Mouse (Mus musculus) forebrain, embryonic 16.5 days (tissue): Measurements from ENCODE around the gene Map3k5. TPM values are rescaled to one million over a fixed set of nuclear protein-coding genes. Genes with fewer than 3 reads are reported as not detected.

Source experiments
- ATAC-seq: fragments of 200-750 bp; cut with Nextera tagmentation; 2 replicates; pipeline ENCODE4 v1.8.0; 2017; ENCODE audit warnings: mild to moderate bottlenecking, moderate library complexity
- H3K27ac ChIP-seq: fragments of 300-500 bp; sonication (generic); 2 replicates; pipeline ENCODE4 v1.5.1; 2014; ENCODE audit warnings: low read length, control low read depth
- H3K27me3 ChIP-seq: fragments of 300-500 bp; sonication (generic); replicated peaks from 2 replicates; pipeline ENCODE4 v1.6.1; 2014; ENCODE audit warnings: low read length; ENCODE audit not compliant: control insufficient read depth, insufficient read depth
- H3K36me3 ChIP-seq: fragments of 300-500 bp; sonication (generic); 2 replicates; pipeline ENCODE4 v1.6.1; 2014; ENCODE audit not compliant: control insufficient read depth, insufficient read depth
- H3K4me1 ChIP-seq: fragments of 300-500 bp; sonication (generic); replicated peaks from 2 replicates; pipeline ENCODE4 v1.6.1; 2014; ENCODE audit warnings: low read length; ENCODE audit not compliant: control insufficient read depth, insufficient read depth
- H3K4me2 ChIP-seq: fragments of 300-500 bp; sonication (generic); 2 replicates; pipeline ENCODE4 v1.6.1; 2014; ENCODE audit warnings: mild to moderate bottlenecking, low read length, control low read depth
- H3K4me3 ChIP-seq: fragments of 300-500 bp; sonication (generic); replicated peaks from 2 replicates; pipeline ENCODE4 v1.5.1; 2014; ENCODE audit warnings: mild to moderate bottlenecking, low read length, control low read depth
- H3K9ac ChIP-seq: fragments of 300-500 bp; sonication (generic); replicated peaks from 2 replicates; pipeline ENCODE4 v1.6.1; 2014; ENCODE audit warnings: low read depth, low read length, control low read depth
- H3K9me3 ChIP-seq: fragments of 300-500 bp; sonication (generic); 2 replicates; pipeline ENCODE4 v1.6.1; 2016; ENCODE audit warnings: low read length; ENCODE audit not compliant: control insufficient read depth
- WGBS: fragments of 180-500 bp; shearing (Covaris S2); extraction: QIAGEN DNeasy Blood & Tissue Kit; methylation state at CpG from one replicate; pipeline ENCODE4 v1.1.7; 2014; 5-methylcytosine and 5-hydroxymethylcytosine counted together
- polyA plus RNA-seq: library from polyadenylated mRNA; unstranded; fragments of >200 nt; fragmentation: Nextera tagmentation; extraction: Ambion mirVana; gene quantifications from 2 replicates; pipeline ENCODE4 v1.2.1, GENCODE M21; 2015

Gene Map3k5
- polyA plus RNA-seq, 1 experiment from 2014 or later = 0.84 TPM

GRCm38 (mm10) chr10:20091416-20091815 is 157.1 kb downstream of the Map3k5 start:
- Histone ChIP-seq H3K4me2 (no peak overlapping the region), H3K4me1 (no peaks in the 10 kb centered on the region), H3K9ac (no peak overlapping the region), H3K27ac (no peak overlapping the region), H3K27me3 (no peaks in the 10 kb centered on the region), H3K9me3 (no peaks in the 10 kb centered on the region), H3K36me3 (no peaks in the 10 kb centered on the region), H3K4me3 (no peak overlapping the region)
- ATAC-seq = no peak
- 95% methylated on average over 2 of the region's 2 CpGs for WGBS

GRCm38 (mm10) chr10:20092371-20092770 is 158.1 kb downstream of the Map3k5 start:
- no peak for ATAC-seq

GRCm38 (mm10) chr10:20101456-20101855 is 167.2 kb downstream of the Map3k5 start:
- Histone ChIP-seq H3K27ac (no peak overlapping the region), H3K4me1 (no peaks in the 10 kb centered on the region), H3K27me3 (no peaks in the 10 kb centered on the region), H3K4me3 (no peak overlapping the region), H3K9me3 (no peaks in the 10 kb centered on the region), H3K36me3 (no peaks in the 10 kb centered on the region), H3K9ac (no peak overlapping the region), H3K4me2 (no peak overlapping the region)
- ATAC-seq = no peak
- WGBS = 94% methylated on average over 6 of the region's 6 CpGs

More at GRCm38 (mm10) chr10:20092371-20092770, 158.1 kb downstream of the Map3k5 start:
- H3K4me1 ChIP-seq = no peaks in the 10 kb centered on the region
- WGBS = 89% methylated on average over 3 of the region's 3 CpGs
- no peaks in the 10 kb centered on the region for H3K36me3 ChIP-seq
- no peak overlapping the region for H3K4me3 ChIP-seq
- no peaks in the 10 kb centered on the region for H3K9me3 ChIP-seq
- no peaks in the 10 kb centered on the region for H3K27me3 ChIP-seq
- no peak overlapping the region for H3K27ac ChIP-seq
- H3K9ac ChIP-seq = no peak overlapping the region
- no peak overlapping the region for H3K4me2 ChIP-seq

- no peaks in the 10 kb centered on the region for H3K36me3 ChIP-seq
- no peaks in the 10 kb centered on the region for H3K4me1 ChIP-seq
- no peak for ATAC-seq
- no peaks in the 10 kb centered on the region for H3K9me3 ChIP-seq
- 66% methylated on average over 8 of the region's 8 CpGs for WGBS
- H3K4me2 ChIP-seq = no peak overlapping the region
- H3K27me3 ChIP-seq = no peaks in the 10 kb centered on the region
- no peak overlapping the region for H3K9ac ChIP-seq
- no peak overlapping the region for H3K27ac ChIP-seq
- H3K4me3 ChIP-seq = no peak overlapping the region
Observed at GRCm38 (mm10) chr10:20104271-20104931, 170.1 kb downstream of the Map3k5 start.

- Histone ChIP-seq H3K36me3 (no peaks in the 10 kb centered on the region), H3K4me1 (no peaks in the 10 kb centered on the region), H3K9ac (no peak overlapping the region), H3K9me3 (no peaks in the 10 kb centered on the region), H3K4me3 (no peak overlapping the region), H3K4me2 (no peak overlapping the region), H3K27me3 (no peaks in the 10 kb centered on the region), H3K27ac (no peak overlapping the region)
- ATAC-seq = no peak
- 78% methylated on average over 4 of the region's 4 CpGs for WGBS
Observed at GRCm38 (mm10) chr10:20105575-20105974, 171.3 kb downstream of the Map3k5 start.

GRCm38 (mm10) chr10:20107031-20107430 is 172.8 kb downstream of the Map3k5 start:
- 94% methylated on average over 14 of the region's 14 CpGs for WGBS
- no peaks in the 10 kb centered on the region for H3K36me3 ChIP-seq
- H3K9me3 ChIP-seq = no peaks in the 10 kb centered on the region
- no peak overlapping the region for H3K27ac ChIP-seq
- no peak overlapping the region for H3K4me3 ChIP-seq
- ATAC-seq = no peak
- H3K9ac ChIP-seq = no peak overlapping the region
- no peak overlapping the region for H3K4me2 ChIP-seq
- H3K4me1 ChIP-seq = no peaks in the 10 kb centered on the region
- H3K27me3 ChIP-seq = no peaks in the 10 kb centered on the region

GRCm38 (mm10) chr10:20111508-20111907 is 177.2 kb downstream of the Map3k5 start:
- Histone ChIP-seq H3K27ac (no peak overlapping the region), H3K27me3 (no peaks in the 10 kb centered on the region), H3K36me3 (no peaks in the 10 kb centered on the region), H3K4me2 (no peak overlapping the region), H3K4me1 (no peaks in the 10 kb centered on the region), H3K9me3 (no peaks in the 10 kb centered on the region), H3K4me3 (no peak overlapping the region), H3K9ac (no peak overlapping the region)
- WGBS = 91% methylated on average over 5 of the region's 5 CpGs
- ATAC-seq = no peak

GRCm38 (mm10) chr10:20112026-20112973 is 178.0 kb downstream of the Map3k5 start:
- H3K27me3 ChIP-seq = no peaks in the 10 kb centered on the region
- no peak overlapping the region for H3K4me3 ChIP-seq
- no peaks in the 10 kb centered on the region for H3K4me1 ChIP-seq
- ATAC-seq = peak; percentile 49; the same call in 1 of the 2 replicates
- H3K9ac ChIP-seq = no peak overlapping the region
- WGBS = 77% methylated on average over 18 of the region's 18 CpGs
- no peaks in the 10 kb centered on the region for H3K9me3 ChIP-seq
- H3K27ac ChIP-seq = no peak overlapping the region
- no peaks in the 10 kb centered on the region for H3K36me3 ChIP-seq
- H3K4me2 ChIP-seq = no peak overlapping the region
